Mouse (Mus musculus): ENCODE data around the gene Sct. TPM values are rescaled to one million over a fixed set of nuclear protein-coding genes. Genes with fewer than 3 reads are reported as not detected.

Gene Sct
- polyA plus RNA-seq, 1 experiment = not detected

GRCm38 (mm10) chr7:141315974-141316373 is 37.0 kb upstream of the Sct start:
- Histone ChIP-seq H3K27ac (ENCODE audit: control insufficient read depth, insufficient read depth, low read depth, low read length, poor library complexity) (no peak overlapping the region), H3K4me3 (replicated peaks; ENCODE audit: control insufficient read depth, low read depth, low read length) (no peak overlapping the region), H3K4me1 (ENCODE audit: control insufficient read depth, insufficient read depth, low read length) (no peaks in the 10 kb centered on the region)
- TF ChIP-seq CTCF (IDR thresholded peaks at IDR 0.05; ENCODE audit: control insufficient read depth, insufficient read depth, low read length) (peak; percentile 74), POLR2A (IDR thresholded peaks at IDR 0.05; ENCODE audit: borderline replicate concordance, control insufficient read depth, low read depth, low read length) (no peak)
- 60% methylated on average over 5 of the region's 5 CpGs for WGBS

- WGBS = 77% methylated on average over 8 of the region's 8 CpGs
Measured at GRCm38 (mm10) chr7:141315076-141315475, 36.1 kb upstream of the Sct start.

DNA sequence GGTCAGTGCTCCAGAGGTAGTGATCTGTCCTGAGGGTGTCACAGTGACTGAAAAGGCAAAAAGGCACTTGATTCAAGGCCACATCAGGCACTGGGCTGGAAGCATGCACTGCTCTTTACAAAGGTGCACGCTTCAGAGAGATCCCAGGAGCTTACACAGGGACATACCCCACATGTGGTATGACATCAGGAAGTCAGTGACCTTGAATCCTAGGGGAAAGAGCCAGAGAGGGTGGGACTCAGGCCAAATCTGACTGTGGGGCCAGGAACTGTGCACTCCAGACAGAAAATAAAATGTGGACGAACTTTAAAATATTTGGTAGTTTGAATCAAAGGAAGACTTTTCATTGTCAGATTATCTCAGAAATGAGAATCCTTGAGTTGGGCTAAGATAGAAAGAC is 35.5 kb upstream of the Sct start:
- Histone ChIP-seq H3K4me3 (replicated peaks; ENCODE audit: control insufficient read depth, low read depth, low read length) (no peak overlapping the region), H3K4me1 (ENCODE audit: control insufficient read depth, insufficient read depth, low read length) (no peaks in the 10 kb centered on the region), H3K27ac (ENCODE audit: control insufficient read depth, insufficient read depth, low read depth, low read length, poor library complexity) (no peak overlapping the region)
- TF ChIP-seq POLR2A (IDR thresholded peaks at IDR 0.05; ENCODE audit: borderline replicate concordance, control insufficient read depth, low read depth, low read length) (no peak), CTCF (IDR thresholded peaks at IDR 0.05; ENCODE audit: control insufficient read depth, insufficient read depth, low read length) (no peak)
- 90% methylated on average over 2 of the region's 2 CpGs for WGBS

More at GRCm38 (mm10) chr7:141315076-141315475, 36.1 kb upstream of the Sct start:
- Histone ChIP-seq H3K4me3 (replicated peaks; ENCODE audit: control insufficient read depth, low read depth, low read length) (no peak overlapping the region), H3K27ac (ENCODE audit: control insufficient read depth, insufficient read depth, low read depth, low read length, poor library complexity) (no peak overlapping the region), H3K4me1 (ENCODE audit: control insufficient read depth, insufficient read depth, low read length) (no peaks in the 10 kb centered on the region)
- TF ChIP-seq POLR2A (IDR thresholded peaks at IDR 0.05; ENCODE audit: borderline replicate concordance, control insufficient read depth, low read depth, low read length) (no peak), CTCF (IDR thresholded peaks at IDR 0.05; ENCODE audit: control insufficient read depth, insufficient read depth, low read length) (no peak)

DNA sequence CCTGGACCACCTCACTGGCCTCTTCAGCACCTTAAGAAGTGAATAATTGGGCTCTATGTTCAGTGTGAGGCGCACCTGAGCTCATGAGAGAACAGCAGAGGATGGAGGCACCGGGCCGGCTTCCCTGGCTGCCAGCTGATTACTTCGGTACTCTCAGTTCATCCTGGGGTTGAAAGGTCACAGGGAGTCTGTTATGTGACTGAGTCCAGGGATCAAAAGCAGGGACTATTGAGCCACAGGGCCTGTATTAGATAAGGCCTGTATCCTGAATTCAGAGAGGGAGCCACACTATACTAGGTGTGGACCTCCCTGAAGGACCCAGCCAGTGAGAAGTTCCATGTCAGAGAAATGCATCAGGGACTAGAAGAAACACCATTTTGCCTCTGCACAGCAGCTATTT is 25.6 kb upstream of the Sct start:
- Histone ChIP-seq H3K27ac (ENCODE audit: control insufficient read depth, insufficient read depth, low read depth, low read length, poor library complexity) (no peak overlapping the region), H3K4me1 (ENCODE audit: control insufficient read depth, insufficient read depth, low read length) (peaks cover 3% of the 10 kb centered on the region), H3K4me3 (replicated peaks; ENCODE audit: control insufficient read depth, low read depth, low read length) (no peak overlapping the region)
- WGBS = 90% methylated on average over 4 of the region's 4 CpGs
- no peak for TF ChIP-seq POLR2A (IDR thresholded peaks at IDR 0.05; ENCODE audit: borderline replicate concordance, control insufficient read depth, low read depth, low read length)
- TF ChIP-seq CTCF (IDR thresholded peaks at IDR 0.05; ENCODE audit: control insufficient read depth, insufficient read depth, low read length) = no peak

DNA sequence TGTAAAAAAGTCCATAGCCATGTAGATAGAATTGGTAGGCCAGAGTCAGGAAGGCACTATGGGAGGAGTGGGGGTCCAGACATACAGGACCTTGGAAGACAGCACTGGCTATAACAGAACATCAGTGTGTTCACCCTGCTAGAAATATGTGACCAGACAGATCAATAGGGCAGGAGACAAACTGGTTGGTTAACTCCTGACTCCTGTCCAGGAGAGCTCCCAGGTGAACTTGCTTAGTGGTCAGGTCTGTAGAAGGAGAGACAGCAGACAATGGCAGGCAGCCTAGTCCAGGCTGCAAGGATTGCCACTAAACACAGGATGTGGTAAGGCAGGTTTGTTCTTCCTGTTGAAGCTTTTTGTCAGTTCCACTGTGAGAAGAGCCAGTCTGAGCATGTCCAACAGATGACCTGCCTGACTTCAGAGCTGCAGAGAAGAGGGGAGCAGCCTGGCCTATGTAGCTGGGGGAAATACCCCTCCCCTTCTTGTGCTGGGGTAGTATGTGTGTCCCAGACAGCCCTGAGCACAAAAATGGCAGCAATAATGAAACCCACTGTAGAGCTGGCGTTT is 23.9 kb upstream of the Sct start:
- WGBS = 50% methylated on average over 1 of the region's 1 CpGs
- H3K27ac ChIP-seq (ENCODE audit: control insufficient read depth, insufficient read depth, low read depth, low read length, poor library complexity) = peak overlapping the region; percentile 34
- H3K4me3 ChIP-seq (replicated peaks; ENCODE audit: control insufficient read depth, low read depth, low read length) = no peak overlapping the region
- TF ChIP-seq CTCF (IDR thresholded peaks at IDR 0.05; ENCODE audit: control insufficient read depth, insufficient read depth, low read length) = no peak
- TF ChIP-seq POLR2A (IDR thresholded peaks at IDR 0.05; ENCODE audit: borderline replicate concordance, control insufficient read depth, low read depth, low read length) = no peak
- peaks cover 3% of the 10 kb centered on the region for H3K4me1 ChIP-seq (ENCODE audit: control insufficient read depth, insufficient read depth, low read length)

- TF ChIP-seq CTCF (IDR thresholded peaks at IDR 0.05; ENCODE audit: control insufficient read depth, insufficient read depth, low read length) (no peak), POLR2A (IDR thresholded peaks at IDR 0.05; ENCODE audit: borderline replicate concordance, control insufficient read depth, low read depth, low read length) (no peak)
- no peak overlapping the region for H3K27ac ChIP-seq (ENCODE audit: control insufficient read depth, insufficient read depth, low read depth, low read length, poor library complexity)
- no peak overlapping the region for H3K4me3 ChIP-seq (replicated peaks; ENCODE audit: control insufficient read depth, low read depth, low read length)
- WGBS = 96% methylated on average over 9 of the region's 9 CpGs
- peaks cover 3% of the 10 kb centered on the region for H3K4me1 ChIP-seq (ENCODE audit: control insufficient read depth, insufficient read depth, low read length)
Measured at GRCm38 (mm10) chr7:141301386-141301785, 22.5 kb upstream of the Sct start.

DNA sequence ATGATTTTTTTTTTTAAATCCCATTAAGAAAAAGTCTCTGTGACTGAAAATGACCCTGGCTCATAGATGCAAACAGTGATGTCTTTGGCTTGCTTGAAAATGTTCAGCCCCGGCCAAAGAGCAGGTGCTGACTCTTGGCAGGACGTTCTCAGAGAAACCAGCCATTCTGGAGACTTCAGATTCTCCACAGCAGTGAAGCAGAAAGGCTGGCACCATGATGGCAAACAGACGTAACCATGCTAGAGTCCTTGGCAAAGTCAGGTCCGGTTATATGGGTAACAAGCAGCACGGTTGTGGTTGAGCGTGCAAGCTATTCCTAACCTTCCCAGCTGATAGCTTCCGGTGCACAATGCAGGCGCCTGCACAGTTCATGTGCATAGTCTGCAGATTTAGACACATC is 20.2 kb upstream of the Sct start:
- WGBS = 88% methylated on average over 8 of the region's 8 CpGs
- no peak overlapping the region for H3K27ac ChIP-seq (ENCODE audit: control insufficient read depth, insufficient read depth, low read depth, low read length, poor library complexity)
- peaks cover 3% of the 10 kb centered on the region for H3K4me1 ChIP-seq (ENCODE audit: control insufficient read depth, insufficient read depth, low read length)
- TF ChIP-seq CTCF (IDR thresholded peaks at IDR 0.05; ENCODE audit: control insufficient read depth, insufficient read depth, low read length) (no peak), POLR2A (IDR thresholded peaks at IDR 0.05; ENCODE audit: borderline replicate concordance, control insufficient read depth, low read depth, low read length) (no peak)
- H3K4me3 ChIP-seq (replicated peaks; ENCODE audit: control insufficient read depth, low read depth, low read length) = no peak overlapping the region

- TF ChIP-seq POLR2A (IDR thresholded peaks at IDR 0.05; ENCODE audit: borderline replicate concordance, control insufficient read depth, low read depth, low read length) = no peak
- TF ChIP-seq CTCF (IDR thresholded peaks at IDR 0.05; ENCODE audit: control insufficient read depth, insufficient read depth, low read length) = no peak
- WGBS = 76% methylated on average over 3 of the region's 3 CpGs
- Histone ChIP-seq H3K4me3 (replicated peaks; ENCODE audit: control insufficient read depth, low read depth, low read length) (no peak overlapping the region), H3K27ac (ENCODE audit: control insufficient read depth, insufficient read depth, low read depth, low read length, poor library complexity) (no peak overlapping the region), H3K4me1 (ENCODE audit: control insufficient read depth, insufficient read depth, low read length) (peaks cover 3% of the 10 kb centered on the region)
Measured at GRCm38 (mm10) chr7:141297926-141298650, 19.2 kb upstream of the Sct start.

Data from bone marrow, adult 2 months (tissue).